Mouse (Mus musculus): Measurements from ENCODE around the gene Erbin. TPM values are rescaled to one million over a fixed set of nuclear protein-coding genes. Genes with fewer than 3 reads are reported as not detected.

The Erbin gene
- polyA plus RNA-seq, 1 experiment = 15.7 TPM

GRCm38 (mm10) chr13:103819377-103819776 is 100.9 kb downstream of the Erbin start:
- no peak overlapping the region for H3K4me3 ChIP-seq (ENCODE audit: low read depth, low read length)
- no peak overlapping the region for H3K27ac ChIP-seq (ENCODE audit: insufficient read depth, low read depth, low read length)
- WGBS = 81% methylated on average over 5 of the region's 5 CpGs
- H3K4me1 ChIP-seq (ENCODE audit: control insufficient read depth, insufficient read depth, insufficient read length, low read length) = no peaks in the 10 kb centered on the region
- H3K27me3 ChIP-seq (ENCODE audit: control insufficient read depth, insufficient read depth, low read length) = no peaks in the 10 kb centered on the region
- TF ChIP-seq CTCF (IDR thresholded peaks at IDR 0.05; ENCODE audit: extremely low read depth, insufficient read length, insufficient replicate concordance, low read depth, low read length) = no peak
- no peak for TF ChIP-seq POLR2A (IDR thresholded peaks at IDR 0.05; ENCODE audit: low read depth, low read length)
- H3K36me3 ChIP-seq (ENCODE audit: control insufficient read depth, insufficient read depth, low read length) = peaks cover 45% of the 10 kb centered on the region

GRCm38 (mm10) chr13:103817935-103818334 is 102.4 kb downstream of the Erbin start:
- Histone ChIP-seq H3K36me3 (ENCODE audit: control insufficient read depth, insufficient read depth, low read length) (peaks cover 46% of the 10 kb centered on the region), H3K4me1 (ENCODE audit: control insufficient read depth, insufficient read depth, insufficient read length, low read length) (no peaks in the 10 kb centered on the region), H3K27ac (ENCODE audit: insufficient read depth, low read depth, low read length) (no peak overlapping the region), H3K4me3 (ENCODE audit: low read depth, low read length) (no peak overlapping the region), H3K27me3 (ENCODE audit: control insufficient read depth, insufficient read depth, low read length) (no peaks in the 10 kb centered on the region)
- TF ChIP-seq POLR2A (IDR thresholded peaks at IDR 0.05; ENCODE audit: low read depth, low read length) (no peak), CTCF (IDR thresholded peaks at IDR 0.05; ENCODE audit: extremely low read depth, insufficient read length, insufficient replicate concordance, low read depth, low read length) (no peak)
- 93% methylated on average over 3 of the region's 3 CpGs for WGBS

GRCm38 (mm10) chr13:103807464-103807863 is 112.8 kb downstream of the Erbin start:
- TF ChIP-seq POLR2A (IDR thresholded peaks at IDR 0.05; ENCODE audit: low read depth, low read length) (no peak), CTCF (IDR thresholded peaks at IDR 0.05; ENCODE audit: extremely low read depth, insufficient read length, insufficient replicate concordance, low read depth, low read length) (no peak)
- 76% methylated on average over 5 of the region's 5 CpGs for WGBS
- no peaks in the 10 kb centered on the region for H3K27me3 ChIP-seq (ENCODE audit: control insufficient read depth, insufficient read depth, low read length)
- no peaks in the 10 kb centered on the region for H3K4me1 ChIP-seq (ENCODE audit: control insufficient read depth, insufficient read depth, insufficient read length, low read length)
- H3K27ac ChIP-seq (ENCODE audit: insufficient read depth, low read depth, low read length) = no peak overlapping the region
- H3K36me3 ChIP-seq (ENCODE audit: control insufficient read depth, insufficient read depth, low read length) = no peaks in the 10 kb centered on the region; the same call in 1 of the 2 replicates
- no peak overlapping the region for H3K4me3 ChIP-seq (ENCODE audit: low read depth, low read length)

GRCm38 (mm10) chr13:103806210-103806851 is 114.0 kb downstream of the Erbin start:
- no peak overlapping the region for H3K4me3 ChIP-seq (ENCODE audit: low read depth, low read length)
- WGBS = 76% methylated on average over 6 of the region's 6 CpGs
- no peaks in the 10 kb centered on the region for H3K4me1 ChIP-seq (ENCODE audit: control insufficient read depth, insufficient read depth, insufficient read length, low read length)
- no peaks in the 10 kb centered on the region for H3K27me3 ChIP-seq (ENCODE audit: control insufficient read depth, insufficient read depth, low read length)
- TF ChIP-seq POLR2A (IDR thresholded peaks at IDR 0.05; ENCODE audit: low read depth, low read length) (no peak), CTCF (IDR thresholded peaks at IDR 0.05; ENCODE audit: extremely low read depth, insufficient read length, insufficient replicate concordance, low read depth, low read length) (no peak)
- H3K27ac ChIP-seq (ENCODE audit: insufficient read depth, low read depth, low read length) = no peak overlapping the region
- no peaks in the 10 kb centered on the region for H3K36me3 ChIP-seq (ENCODE audit: control insufficient read depth, insufficient read depth, low read length)

- Histone ChIP-seq H3K27me3 (ENCODE audit: control insufficient read depth, insufficient read depth, low read length) (no peaks in the 10 kb centered on the region), H3K4me3 (ENCODE audit: low read depth, low read length) (no peak overlapping the region), H3K27ac (ENCODE audit: insufficient read depth, low read depth, low read length) (no peak overlapping the region), H3K4me1 (ENCODE audit: control insufficient read depth, insufficient read depth, insufficient read length, low read length) (no peaks in the 10 kb centered on the region), H3K36me3 (ENCODE audit: control insufficient read depth, insufficient read depth, low read length) (no peaks in the 10 kb centered on the region)
- WGBS = 85% methylated on average over 5 of the region's 5 CpGs
- TF ChIP-seq CTCF (IDR thresholded peaks at IDR 0.05; ENCODE audit: extremely low read depth, insufficient read length, insufficient replicate concordance, low read depth, low read length) (no peak), POLR2A (IDR thresholded peaks at IDR 0.05; ENCODE audit: low read depth, low read length) (no peak)
Measured at GRCm38 (mm10) chr13:103803721-103804120, 116.6 kb downstream of the Erbin start.

- Histone ChIP-seq H3K4me3 (ENCODE audit: low read depth, low read length) (no peak overlapping the region), H3K27me3 (ENCODE audit: control insufficient read depth, insufficient read depth, low read length) (no peaks in the 10 kb centered on the region), H3K27ac (ENCODE audit: insufficient read depth, low read depth, low read length) (no peak overlapping the region), H3K4me1 (ENCODE audit: control insufficient read depth, insufficient read depth, insufficient read length, low read length) (no peaks in the 10 kb centered on the region), H3K36me3 (ENCODE audit: control insufficient read depth, insufficient read depth, low read length) (no peaks in the 10 kb centered on the region)
- 86% methylated on average over 1 of the region's 1 CpGs for WGBS
- TF ChIP-seq POLR2A (IDR thresholded peaks at IDR 0.05; ENCODE audit: low read depth, low read length) (no peak), CTCF (IDR thresholded peaks at IDR 0.05; ENCODE audit: extremely low read depth, insufficient read length, insufficient replicate concordance, low read depth, low read length) (no peak)
Measured at GRCm38 (mm10) chr13:103801021-103801420, 119.3 kb downstream of the Erbin start.

GRCm38 (mm10) chr13:103794688-103795543 is 125.4 kb downstream of the Erbin start:
- no peak overlapping the region for H3K4me3 ChIP-seq (ENCODE audit: low read depth, low read length)
- TF ChIP-seq CTCF (IDR thresholded peaks at IDR 0.05; ENCODE audit: extremely low read depth, insufficient read length, insufficient replicate concordance, low read depth, low read length) = no peak
- TF ChIP-seq POLR2A (IDR thresholded peaks at IDR 0.05; ENCODE audit: low read depth, low read length) = no peak
- 81% methylated on average over 9 of the region's 9 CpGs for WGBS
- H3K27me3 ChIP-seq (ENCODE audit: control insufficient read depth, insufficient read depth, low read length) = no peaks in the 10 kb centered on the region
- no peaks in the 10 kb centered on the region for H3K4me1 ChIP-seq (ENCODE audit: control insufficient read depth, insufficient read depth, insufficient read length, low read length)
- H3K36me3 ChIP-seq (ENCODE audit: control insufficient read depth, insufficient read depth, low read length) = no peaks in the 10 kb centered on the region
- no peak overlapping the region for H3K27ac ChIP-seq (ENCODE audit: insufficient read depth, low read depth, low read length)
